Mouse (Mus musculus) bone marrow macrophage, adult 2 months (primary cell): ENCODE data around the gene Iqch. TPM values are rescaled to one million over a fixed set of nuclear protein-coding genes. Genes with fewer than 3 reads are reported as not detected.
"Not testable (repeated sequence)": the region's sequence is repeated elsewhere in the genome, so short reads cannot be mapped to it uniquely, and the experiment has no call there.

Experiments
- H3K27ac ChIP-seq: 2 replicates; pipeline ENCODE4 v1.5.1; 2012; ENCODE audit warnings: low read depth, low read length; ENCODE audit not compliant: insufficient read depth
- H3K4me1 ChIP-seq: 2 replicates; pipeline ENCODE4 v1.6.1; 2012; ENCODE audit warnings: low read length; ENCODE audit not compliant: control insufficient read depth, insufficient read depth
- H3K4me3 ChIP-seq: 2 replicates; pipeline ENCODE4 v1.5.1; 2012; ENCODE audit warnings: mild to moderate bottlenecking, low read length, moderate library complexity; ENCODE audit not compliant: insufficient read depth
- CTCF ChIP-seq: IDR thresholded peaks from 2 replicates; pipeline ENCODE4 v1.5.1; 2012; ENCODE audit warnings: low read depth, mild to moderate bottlenecking, low read length, moderate library complexity
- POLR2A ChIP-seq: IDR thresholded peaks from 2 replicates; pipeline ENCODE4 v1.6.1; 2012; ENCODE audit warnings: mild to moderate bottlenecking, low read depth, low read length, borderline replicate concordance
- polyA plus RNA-seq: library from polyadenylated mRNA; stranded (reverse); fragments of >200 nt; gene quantifications from 2 replicates; pipeline ENCODE4 v1.2.4, GENCODE M21; 2012; ENCODE audit not compliant: missing spikeins, insufficient read depth, insufficient read length

The Iqch gene
- polyA plus RNA-seq, 1 experiment, result not detected

GRCm38 (mm10) chr9:63577469-63577868, 24.8 kb downstream of the Iqch start:
- TF ChIP-seq POLR2A (no peak), CTCF (no peak)
- Histone ChIP-seq H3K27ac (no peak overlapping the region), H3K4me3 (no peak overlapping the region), H3K4me1 (no peaks in the 10 kb centered on the region)

DNA sequence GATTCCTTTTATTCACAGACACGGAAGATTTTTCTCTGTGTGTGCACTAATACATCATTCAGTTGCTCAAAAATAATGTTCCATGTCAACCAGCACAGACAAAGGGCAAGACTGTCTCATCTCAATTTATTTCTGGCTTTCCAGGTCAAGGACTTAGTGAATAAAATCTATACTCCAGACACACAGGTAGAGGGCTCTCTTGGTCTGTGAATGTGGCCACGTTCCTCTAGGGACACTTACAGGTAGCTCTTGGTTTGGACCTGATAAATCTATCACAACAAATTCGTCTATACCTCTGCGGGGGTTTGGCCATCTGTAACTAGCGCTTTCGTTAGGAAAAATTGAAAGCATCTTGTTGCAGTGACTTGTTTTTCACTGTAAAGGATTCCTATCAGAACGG, 29.4 kb downstream of the Iqch start:
- TF ChIP-seq CTCF (no peak), POLR2A (no peak)
- Histone ChIP-seq H3K27ac (no peak overlapping the region), H3K4me1 (peaks cover 3% of the 10 kb centered on the region), H3K4me3 (no peak overlapping the region)

GRCm38 (mm10) chr9:63571895-63572294, 30.4 kb downstream of the Iqch start:
- H3K4me1 ChIP-seq, result peaks cover 3% of the 10 kb centered on the region
- no peak overlapping the region for H3K27ac ChIP-seq
- H3K4me3 ChIP-seq, result no peak overlapping the region
- TF ChIP-seq CTCF (no peak), POLR2A (no peak)

GRCm38 (mm10) chr9:63568808-63569207, 33.5 kb downstream of the Iqch start:
- TF ChIP-seq CTCF (no peak), POLR2A (no peak)
- Histone ChIP-seq H3K4me3 (no peak overlapping the region), H3K4me1 (peaks cover 3% of the 10 kb centered on the region), H3K27ac (no peak overlapping the region)

DNA sequence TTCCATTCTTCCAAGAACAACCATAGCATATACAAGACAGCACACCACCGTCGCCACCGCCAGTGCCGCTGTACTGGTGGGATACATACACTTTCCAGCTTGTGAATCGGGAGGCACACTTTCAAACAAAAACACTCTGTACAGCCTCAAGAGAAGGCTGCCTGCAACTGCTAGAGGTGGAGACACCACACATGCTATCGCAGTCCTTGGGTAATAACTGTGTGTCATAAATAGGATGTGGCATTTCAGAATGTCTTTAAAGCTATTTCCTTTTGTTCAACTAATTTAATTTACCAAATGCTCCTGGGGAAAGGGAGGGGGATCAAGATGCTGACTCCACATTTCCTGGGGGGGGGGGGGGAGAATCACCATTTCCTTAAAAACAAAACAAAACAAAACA, 34.0 kb downstream of the Iqch start:
- TF ChIP-seq CTCF (no peak), POLR2A (no peak)
- peaks cover 3% of the 10 kb centered on the region for H3K4me1 ChIP-seq
- no peak overlapping the region for H3K27ac ChIP-seq
- no peak overlapping the region for H3K4me3 ChIP-seq

DNA sequence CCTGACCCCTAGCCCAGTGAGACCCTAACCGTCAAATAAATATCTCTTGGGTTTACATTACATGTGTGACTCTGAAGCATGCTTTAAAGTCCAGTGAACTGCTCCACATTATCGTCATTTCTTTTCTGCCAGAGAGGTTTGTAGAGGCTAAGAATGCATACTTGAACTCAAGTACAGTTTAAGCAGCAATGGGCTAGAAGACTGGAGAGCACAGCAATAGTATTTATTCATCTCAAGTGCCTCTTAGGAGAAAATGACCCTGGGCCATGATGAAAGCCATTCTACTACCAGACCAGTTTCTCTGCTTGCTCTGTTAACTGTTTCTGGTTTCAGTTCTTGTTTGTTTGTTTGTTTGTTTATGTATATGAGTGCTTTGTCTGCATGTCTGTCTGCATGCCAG, 38.9 kb downstream of the Iqch start:
- peaks cover 3% of the 10 kb centered on the region for H3K4me1 ChIP-seq
- H3K27ac ChIP-seq, result no peak overlapping the region
- H3K4me3 ChIP-seq, result no peak overlapping the region
- TF ChIP-seq POLR2A (no peak), CTCF (no peak)

DNA sequence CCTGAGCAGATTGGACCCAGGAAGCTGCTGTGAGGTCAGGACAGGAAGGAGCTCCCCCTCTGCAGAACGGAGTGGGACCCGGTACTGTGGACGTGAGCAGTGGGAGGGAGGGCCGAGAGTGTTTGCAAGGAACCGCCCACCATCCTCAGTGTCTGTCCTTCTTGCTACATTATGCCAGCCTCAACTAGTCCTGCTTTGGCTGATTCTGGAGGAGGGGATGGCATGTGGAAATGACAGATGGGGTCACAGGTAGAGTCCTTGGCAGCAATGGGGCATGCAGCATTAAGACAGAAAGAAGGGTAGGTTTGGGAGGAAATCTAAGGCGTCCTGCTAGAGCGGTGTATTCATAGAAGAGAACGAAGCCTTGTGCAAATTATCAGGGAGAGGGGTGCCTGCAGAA, 40.4 kb downstream of the Iqch start:
- TF ChIP-seq CTCF (no peak), POLR2A (no peak)
- Histone ChIP-seq H3K4me1 (no peaks in the 10 kb centered on the region; the same call in 1 of the 2 replicates), H3K4me3 (no peak overlapping the region), H3K27ac (no peak overlapping the region)

- TF ChIP-seq CTCF (no peak), POLR2A (no peak)
- Histone ChIP-seq H3K27ac (no peak overlapping the region), H3K4me3 (no peak overlapping the region), H3K4me1 (peaks cover 7% of the 10 kb centered on the region)
Observed at GRCm38 (mm10) chr9:63556933-63557332, 45.4 kb downstream of the Iqch start.

DNA sequence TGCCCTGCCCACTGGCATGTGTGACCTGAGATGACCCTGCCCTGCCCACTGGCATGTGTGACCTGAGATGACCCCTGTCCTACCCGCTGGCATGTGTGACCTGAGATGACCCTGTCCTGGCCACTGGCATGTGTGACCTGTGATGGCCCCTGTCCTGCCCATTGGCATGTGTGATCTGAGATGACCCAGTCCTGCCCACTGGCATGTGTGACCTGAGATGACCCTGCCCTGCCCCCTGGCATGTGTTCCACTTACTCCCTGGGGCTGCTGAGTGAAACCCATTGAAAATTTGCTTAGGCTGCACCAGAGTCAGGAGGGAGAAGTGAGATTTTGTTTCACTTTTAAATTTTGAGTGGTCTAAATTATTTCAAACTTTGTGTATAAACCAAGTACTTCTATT, 46.0 kb downstream of the Iqch start:
- Histone ChIP-seq H3K27ac (no peak overlapping the region), H3K4me3 (no peak overlapping the region), H3K4me1 (peaks cover 7% of the 10 kb centered on the region)
- no peak for TF ChIP-seq POLR2A
- TF ChIP-seq CTCF, result no peak

GRCm38 (mm10) chr9:63555460-63555990, 46.8 kb downstream of the Iqch start:
- no peak overlapping the region for H3K4me3 ChIP-seq

GRCm38 (mm10) chr9:63553628-63554027, 48.7 kb downstream of the Iqch start:
- H3K27ac ChIP-seq, result no peak overlapping the region
- no peak for TF ChIP-seq CTCF
- no peak for TF ChIP-seq POLR2A
- H3K4me3 ChIP-seq, result no peak overlapping the region
- H3K4me1 ChIP-seq, result peaks cover 7% of the 10 kb centered on the region

More at GRCm38 (mm10) chr9:63555460-63555990, 46.8 kb downstream of the Iqch start:
- Histone ChIP-seq H3K4me1 (peaks cover 7% of the 10 kb centered on the region), H3K27ac (no peak overlapping the region)
- TF ChIP-seq POLR2A (no peak), CTCF (no peak)

- not testable (repeated sequence) for H3K4me1 ChIP-seq, H3K4me3 ChIP-seq, H3K27ac ChIP-seq
Observed at GRCm38 (mm10) chr9:63550701-63551100, 51.6 kb downstream of the Iqch start.
